Mouse (Mus musculus) liver, postnatal 0 days (tissue): ENCODE measurements around the gene Nsun2.

Experiments used
- CTCF ChIP-seq: sonication (generic); IDR thresholded peaks from 2 replicates; pipeline ENCODE4 v1.5.1; 2016; ENCODE audit warnings: antibody characterized with exemption, low read depth
- EP300 ChIP-seq: IDR thresholded peaks from 2 replicates; pipeline ENCODE4 v1.6.1; 2016; ENCODE audit warnings: antibody characterized with exemption, low read depth, mild to moderate bottlenecking

DNA sequence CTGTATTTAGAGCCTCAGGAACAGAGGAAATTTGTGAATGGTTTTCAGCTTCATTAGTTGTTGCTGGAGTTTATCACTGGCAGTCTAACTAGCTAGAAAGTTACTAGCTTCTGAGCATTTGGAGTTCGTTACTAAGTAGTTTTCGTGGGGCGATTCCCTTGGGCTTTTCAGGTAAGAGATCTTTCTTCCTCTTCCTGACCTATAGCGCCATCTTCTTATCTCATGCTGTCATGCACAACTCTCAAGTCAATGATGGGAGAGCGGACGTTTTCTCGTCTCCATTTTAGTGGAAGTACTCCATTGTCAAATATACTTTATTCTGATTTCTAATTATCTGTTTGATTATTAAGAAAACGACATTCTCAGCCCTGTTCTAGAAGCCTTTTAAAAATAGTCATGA lies 16.4 kb downstream of the Nsun2 start:
- TF ChIP-seq CTCF (peak; percentile 37), EP300 (no peak)
